Mouse (Mus musculus) liver, postnatal 0 days (tissue): Measurements from ENCODE around the gene Pop4. TPM values are rescaled to one million over a fixed set of nuclear protein-coding genes. Genes with fewer than 3 reads are reported as not detected.
A peak's percentile ranks its signal among the peaks of the same experiment; 100 is the strongest.

ENCODE experiments used
- ATAC-seq: fragments of 200-750 bp; cut with Nextera tagmentation; 2 replicates; pipeline ENCODE4 v1.8.0; 2017; ENCODE audit warnings: mild to moderate bottlenecking, moderate library complexity
- DNase-seq: peaks from one replicate; pipeline ENCODE4 v3.0.0-alpha.2; 2016
- H3K27ac ChIP-seq: fragments of 300-500 bp; sonication (generic); 2 replicates; pipeline ENCODE4 v1.5.1; 2014; ENCODE audit warnings: antibody characterized with exemption, moderate library complexity, mild to moderate bottlenecking, low read depth
- H3K27me3 ChIP-seq: fragments of 300-500 bp; sonication (generic); 2 replicates; pipeline ENCODE4 v1.6.1; 2014; ENCODE audit warnings: low read length, control low read depth, mixed read lengths; ENCODE audit not compliant: insufficient read depth
- H3K36me3 ChIP-seq: fragments of 300-500 bp; sonication (generic); replicated peaks from 2 replicates; pipeline ENCODE4 v1.6.1; 2014; ENCODE audit warnings: mild to moderate bottlenecking, control low read depth, low read length, moderate library complexity, mixed read lengths; ENCODE audit not compliant: insufficient read depth
- H3K4me1 ChIP-seq: fragments of 300-500 bp; sonication (generic); 2 replicates; pipeline ENCODE4 v1.6.1; 2014; ENCODE audit warnings: antibody characterized with exemption, mild to moderate bottlenecking, control low read depth; ENCODE audit not compliant: insufficient read depth
- H3K4me2 ChIP-seq: fragments of 300-500 bp; sonication (generic); 2 replicates; pipeline ENCODE4 v1.6.1; 2014; ENCODE audit warnings: low read depth, mild to moderate bottlenecking, low read length, moderate library complexity, mixed read lengths
- H3K4me3 ChIP-seq: fragments of 300-500 bp; sonication (generic); 2 replicates; pipeline ENCODE4 v1.5.1; 2014; ENCODE audit warnings: low read depth, low read length
- H3K9ac ChIP-seq: fragments of 300-500 bp; sonication (generic); replicated peaks from 2 replicates; pipeline ENCODE4 v1.6.1; 2014; ENCODE audit warnings: mild to moderate bottlenecking, moderate library complexity
- H3K9me3 ChIP-seq: fragments of 300-500 bp; sonication (generic); 2 replicates; pipeline ENCODE4 v1.6.1; 2016; ENCODE audit warnings: mild to moderate bottlenecking, control low read depth, low read length, mixed read lengths
- CTCF ChIP-seq: sonication (generic); IDR thresholded peaks from 2 replicates; pipeline ENCODE4 v1.5.1; 2016; ENCODE audit warnings: antibody characterized with exemption, low read depth
- EP300 ChIP-seq: IDR thresholded peaks from 2 replicates; pipeline ENCODE4 v1.6.1; 2016; ENCODE audit warnings: antibody characterized with exemption, low read depth, mild to moderate bottlenecking
- WGBS: fragments of 180-500 bp; shearing (Covaris S2); extraction: QIAGEN DNeasy Blood & Tissue Kit; methylation state at CpG from one replicate; pipeline ENCODE4 v1.1.7; 2014; ENCODE audit not compliant: insufficient replicate concordance; 5-methylcytosine and 5-hydroxymethylcytosine counted together
- polyA plus RNA-seq: library from polyadenylated mRNA; unstranded; fragments of >200 nt; fragmentation: Nextera tagmentation; extraction: Ambion mirVana; gene quantifications from 2 replicates; pipeline ENCODE4 v1.2.1, GENCODE M21; 2015

The Pop4 gene
- polyA plus RNA-seq, 1 experiment from 2014 or later = 10.7 TPM

- ATAC-seq (peak; percentile 40; the same call in 1 of the 2 replicates), DNase-seq (no peak)
- Histone ChIP-seq H3K9ac (no peak overlapping the region), H3K36me3 (no peaks in the 10 kb centered on the region), H3K27me3 (no peaks in the 10 kb centered on the region), H3K9me3 (no peaks in the 10 kb centered on the region), H3K4me1 (no peaks in the 10 kb centered on the region), H3K27ac (no peak overlapping the region), H3K4me3 (no peak overlapping the region), H3K4me2 (no peak overlapping the region)
- TF ChIP-seq CTCF = no peak
- TF ChIP-seq EP300 = no peak
Observed at GRCm38 (mm10) chr7:38237140-38237539, 34.1 kb downstream of the Pop4 start.

GRCm38 (mm10) chr7:38236400-38237105 is 34.7 kb downstream of the Pop4 start:
- TF ChIP-seq EP300 = no peak
- Histone ChIP-seq H3K27ac (no peak overlapping the region), H3K36me3 (no peaks in the 10 kb centered on the region), H3K4me3 (no peak overlapping the region), H3K4me2 (no peak overlapping the region; the same call in 1 of the 2 replicates), H3K9ac (no peak overlapping the region), H3K27me3 (no peaks in the 10 kb centered on the region), H3K9me3 (no peaks in the 10 kb centered on the region), H3K4me1 (no peaks in the 10 kb centered on the region)
- WGBS = 37% methylated on average over 11 of the region's 11 CpGs
- ATAC-seq = peak; percentile 38; the same call in 1 of the 2 replicates
- DNase-seq = no peak

- Histone ChIP-seq H3K27me3 (no peaks in the 10 kb centered on the region), H3K9me3 (no peaks in the 10 kb centered on the region), H3K4me3 (no peak overlapping the region), H3K4me2 (no peak overlapping the region), H3K4me1 (peaks cover 6% of the 10 kb centered on the region), H3K36me3 (no peaks in the 10 kb centered on the region), H3K27ac (peak overlapping the region; percentile 19; the same call in 1 of the 2 replicates), H3K9ac (no peak overlapping the region)
- ATAC-seq = no peak
- WGBS = 34% methylated on average over 8 of the region's 8 CpGs
- TF ChIP-seq CTCF (no peak), EP300 (no peak)
- no peak for DNase-seq
Observed at GRCm38 (mm10) chr7:38230285-38230684, 40.9 kb downstream of the Pop4 start.

- 28% methylated on average over 8 of the region's 8 CpGs for WGBS
- Histone ChIP-seq H3K27ac (no peak overlapping the region), H3K4me3 (peak overlapping the region; percentile 64), H3K9ac (no peak overlapping the region), H3K4me1 (peaks cover 10% of the 10 kb centered on the region), H3K36me3 (no peaks in the 10 kb centered on the region), H3K27me3 (no peaks in the 10 kb centered on the region), H3K9me3 (no peaks in the 10 kb centered on the region), H3K4me2 (peak overlapping the region; percentile 88)
- no peak for ATAC-seq
- TF ChIP-seq CTCF (no peak), EP300 (no peak)
- DNase-seq = no peak
Observed at GRCm38 (mm10) chr7:38228329-38228728, 42.9 kb downstream of the Pop4 start.

GRCm38 (mm10) chr7:38227900-38228298 is 43.3 kb downstream of the Pop4 start, which contains the start of gene Plekhf1:
TSS of gene Plekhf1 (minus strand) at chr7:38228016.
- ATAC-seq (peak; percentile 94), DNase-seq (peak; percentile 89)
- Histone ChIP-seq H3K4me2 (peak within 1 kb of the TSS; percentile 88), H3K9ac (peak within 1 kb of the TSS; percentile 70), H3K27ac (peak within 1 kb of the TSS; percentile 17), H3K27me3 (no peaks in the 10 kb centered on the region), H3K4me3 (peak within 1 kb of the TSS; percentile 64), H3K4me1 (peaks cover 10% of the 10 kb centered on the region), H3K9me3 (no peaks in the 10 kb centered on the region), H3K36me3 (no peaks in the 10 kb centered on the region)
- under 1% methylated on average over 32 of the region's 36 CpGs for WGBS
- TF ChIP-seq EP300 (no peak), CTCF (no peak)

GRCm38 (mm10) chr7:38227181-38227899 is 43.9 kb downstream of the Pop4 start:
- peak; percentile 52 for DNase-seq
- peaks cover 10% of the 10 kb centered on the region for H3K4me1 ChIP-seq

More at GRCm38 (mm10) chr7:38227181-38227899, 43.9 kb downstream of the Pop4 start:
- peak; percentile 37 for ATAC-seq
- Histone ChIP-seq H3K36me3 (no peaks in the 10 kb centered on the region), H3K27ac (peak overlapping the region; percentile 17), H3K9me3 (no peaks in the 10 kb centered on the region), H3K4me2 (peak overlapping the region; percentile 88), H3K9ac (peak overlapping the region; percentile 70), H3K27me3 (no peaks in the 10 kb centered on the region), H3K4me3 (peak overlapping the region; percentile 64)
- 0 out of 2 replicates have a peak, but pooled peaks have one; percentile 6 for TF ChIP-seq CTCF
- TF ChIP-seq EP300 = no peak
- 1% methylated on average over 25 of the region's 25 CpGs for WGBS
